Mouse (Mus musculus) forebrain, embryonic 15.5 days (tissue): ENCODE measurements around the gene Stox2. TPM values are rescaled to one million over a fixed set of nuclear protein-coding genes. Genes with fewer than 3 reads are reported as not detected.
A peak's percentile ranks its signal among the peaks of the same experiment; 100 is the strongest.

Experiments
- ATAC-seq: fragments of 200-750 bp; cut with Nextera tagmentation; replicated peaks from 2 replicates; pipeline ENCODE4 v1.8.0; 2017; ENCODE audit warnings: mild to moderate bottlenecking, moderate TSS enrichment, moderate library complexity
- H3K27ac ChIP-seq: fragments of 300-500 bp; sonication (generic); replicated peaks from 2 replicates; pipeline ENCODE4 v1.5.1; 2015; ENCODE audit warnings: mild to moderate bottlenecking, inconsistent platforms
- H3K27me3 ChIP-seq: fragments of 300-500 bp; sonication (generic); 2 replicates; pipeline ENCODE4 v1.6.1; 2015; ENCODE audit warnings: inconsistent platforms
- H3K36me3 ChIP-seq: fragments of 300-500 bp; sonication (generic); 2 replicates; pipeline ENCODE4 v1.6.1; 2015; ENCODE audit warnings: mild to moderate bottlenecking, inconsistent platforms
- H3K4me1 ChIP-seq: fragments of 300-500 bp; sonication (generic); 2 replicates; pipeline ENCODE4 v1.6.1; 2015; ENCODE audit warnings: inconsistent platforms
- H3K4me2 ChIP-seq: fragments of 300-500 bp; sonication (generic); replicated peaks from 2 replicates; pipeline ENCODE4 v1.6.1; 2015; ENCODE audit warnings: mild to moderate bottlenecking, inconsistent platforms
- H3K4me3 ChIP-seq: fragments of 300-500 bp; sonication (generic); 2 replicates; pipeline ENCODE4 v1.5.1; 2015; ENCODE audit warnings: mild to moderate bottlenecking, inconsistent platforms
- H3K9ac ChIP-seq: fragments of 300-500 bp; sonication (generic); replicated peaks from 2 replicates; pipeline ENCODE4 v1.6.1; 2015; ENCODE audit warnings: mild to moderate bottlenecking, inconsistent platforms
- H3K9me3 ChIP-seq: fragments of 300-500 bp; sonication (generic); 2 replicates; pipeline ENCODE4 v1.6.1; 2016; ENCODE audit warnings: inconsistent platforms
- WGBS: fragments of 180-500 bp; shearing (Covaris S2); methylation state at CpG from one replicate; pipeline ENCODE4 v1.1.7; 2015; ENCODE audit warnings: mixed read lengths; 5-methylcytosine and 5-hydroxymethylcytosine counted together
- polyA plus RNA-seq: library from polyadenylated mRNA; unstranded; fragments of >200 nt; fragmentation: Nextera tagmentation; extraction: Ambion mirVana; gene quantifications from 2 replicates; pipeline ENCODE4 v1.2.1, GENCODE M21; 2015

Gene Stox2
- polyA plus RNA-seq, 1 experiment from 2014 or later = 47.2 TPM

DNA sequence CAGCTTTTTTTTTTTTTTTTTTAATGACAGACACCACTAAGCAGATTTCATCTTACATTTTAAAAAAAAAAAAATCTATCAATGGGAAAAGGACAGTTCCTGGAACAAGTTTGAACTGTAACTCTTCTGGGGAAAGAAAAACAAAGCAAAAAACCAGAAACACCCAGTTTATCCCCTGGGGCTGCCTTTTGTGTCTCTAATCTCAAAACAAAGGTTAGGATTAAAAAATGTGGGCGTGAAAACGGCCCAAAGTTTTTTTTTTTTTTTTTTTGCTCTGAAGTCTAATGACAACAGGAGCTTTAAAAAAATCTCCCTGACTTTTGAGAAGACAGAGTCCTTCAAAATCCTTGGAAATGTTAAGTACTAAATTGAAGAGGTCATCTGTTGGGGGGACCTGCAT is 125.5 kb downstream of the Stox2 start:
- H3K4me1 ChIP-seq = peaks cover 7% of the 10 kb centered on the region
- ATAC-seq = no peak

DNA sequence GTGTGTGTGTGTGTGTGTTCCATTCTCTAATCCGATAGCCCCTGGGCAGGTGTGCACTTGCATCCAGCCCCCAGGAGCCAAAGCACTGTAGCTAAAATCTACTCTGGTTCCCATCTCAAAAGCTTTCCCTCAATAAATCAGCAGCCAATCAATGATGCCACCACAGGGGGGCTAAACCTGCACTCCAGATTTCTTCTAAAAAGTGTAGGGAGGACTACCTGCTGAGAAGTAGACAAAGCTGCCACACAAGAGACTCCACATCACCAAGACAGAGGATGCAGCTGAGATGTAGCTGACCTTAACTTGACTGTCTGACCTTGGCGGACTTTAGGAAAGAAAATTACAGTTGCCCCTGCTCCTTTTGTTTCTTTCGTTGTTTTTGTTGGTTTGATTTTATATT is 127.7 kb downstream of the Stox2 start:
- ATAC-seq = no peak
- Histone ChIP-seq H3K4me3 (no peak overlapping the region), H3K27me3 (no peaks in the 10 kb centered on the region), H3K9me3 (no peaks in the 10 kb centered on the region), H3K36me3 (no peaks in the 10 kb centered on the region), H3K27ac (no peak overlapping the region), H3K4me2 (no peak overlapping the region), H3K4me1 (0 out of 2 replicates have a peak, but pooled peaks cover 3% of the 10 kb centered on the region), H3K9ac (no peak overlapping the region)
- WGBS = 66% methylated on average over 3 of the region's 3 CpGs

More for the DNA sequence above, 125.5 kb downstream of the Stox2 start:
- Histone ChIP-seq H3K9ac (no peak overlapping the region), H3K9me3 (no peaks in the 10 kb centered on the region), H3K27ac (no peak overlapping the region), H3K4me3 (no peak overlapping the region), H3K4me2 (no peak overlapping the region), H3K27me3 (no peaks in the 10 kb centered on the region), H3K36me3 (no peaks in the 10 kb centered on the region)
- 18% methylated on average over 2 of the region's 2 CpGs for WGBS

GRCm38 (mm10) chr8:47308176-47308575 is 138.0 kb downstream of the Stox2 start:
- WGBS = 94% methylated on average over 6 of the region's 6 CpGs
- no peak overlapping the region for H3K4me3 ChIP-seq

GRCm38 (mm10) chr8:47306372-47306771 is 139.8 kb downstream of the Stox2 start:
- Histone ChIP-seq H3K4me3 (no peak overlapping the region), H3K4me1 (no peaks in the 10 kb centered on the region), H3K9ac (no peak overlapping the region), H3K27me3 (no peaks in the 10 kb centered on the region), H3K4me2 (no peak overlapping the region), H3K9me3 (no peaks in the 10 kb centered on the region), H3K27ac (no peak overlapping the region), H3K36me3 (no peaks in the 10 kb centered on the region)
- no peak for ATAC-seq
- 84% methylated on average over 5 of the region's 5 CpGs for WGBS

More at GRCm38 (mm10) chr8:47308176-47308575, 138.0 kb downstream of the Stox2 start:
- Histone ChIP-seq H3K27me3 (no peaks in the 10 kb centered on the region), H3K9ac (no peak overlapping the region), H3K36me3 (no peaks in the 10 kb centered on the region), H3K9me3 (no peaks in the 10 kb centered on the region), H3K4me1 (no peaks in the 10 kb centered on the region), H3K27ac (no peak overlapping the region), H3K4me2 (no peak overlapping the region)
- ATAC-seq = no peak

- 98% methylated on average over 5 of the region's 5 CpGs for WGBS
- ATAC-seq = no peak
- Histone ChIP-seq H3K27me3 (no peaks in the 10 kb centered on the region), H3K27ac (no peak overlapping the region), H3K4me2 (no peak overlapping the region), H3K4me3 (no peak overlapping the region), H3K36me3 (no peaks in the 10 kb centered on the region), H3K9me3 (no peaks in the 10 kb centered on the region), H3K9ac (no peak overlapping the region), H3K4me1 (no peaks in the 10 kb centered on the region)
Observed at GRCm38 (mm10) chr8:47305880-47306279, 140.3 kb downstream of the Stox2 start.

GRCm38 (mm10) chr8:47298460-47298859 is 147.7 kb downstream of the Stox2 start:
- no peaks in the 10 kb centered on the region for H3K9me3 ChIP-seq
- no peaks in the 10 kb centered on the region for H3K4me1 ChIP-seq
- no peak overlapping the region for H3K4me3 ChIP-seq
- no peak overlapping the region for H3K4me2 ChIP-seq
- H3K27ac ChIP-seq = no peak overlapping the region
- no peak for ATAC-seq
- no peak overlapping the region for H3K9ac ChIP-seq
- H3K27me3 ChIP-seq = no peaks in the 10 kb centered on the region
- H3K36me3 ChIP-seq = no peaks in the 10 kb centered on the region
- 90% methylated on average over 3 of the region's 3 CpGs for WGBS

GRCm38 (mm10) chr8:47289641-47290040 is 156.5 kb downstream of the Stox2 start:
- no peak for ATAC-seq
- Histone ChIP-seq H3K27ac (peak overlapping the region; percentile 99), H3K4me3 (peak overlapping the region; percentile 78), H3K36me3 (no peaks in the 10 kb centered on the region), H3K27me3 (no peaks in the 10 kb centered on the region), H3K4me2 (peak overlapping the region; percentile 85), H3K9me3 (no peaks in the 10 kb centered on the region), H3K9ac (peak overlapping the region; percentile 98), H3K4me1 (peaks cover 28% of the 10 kb centered on the region)
- 4% methylated on average over 6 of the region's 6 CpGs for WGBS

DNA sequence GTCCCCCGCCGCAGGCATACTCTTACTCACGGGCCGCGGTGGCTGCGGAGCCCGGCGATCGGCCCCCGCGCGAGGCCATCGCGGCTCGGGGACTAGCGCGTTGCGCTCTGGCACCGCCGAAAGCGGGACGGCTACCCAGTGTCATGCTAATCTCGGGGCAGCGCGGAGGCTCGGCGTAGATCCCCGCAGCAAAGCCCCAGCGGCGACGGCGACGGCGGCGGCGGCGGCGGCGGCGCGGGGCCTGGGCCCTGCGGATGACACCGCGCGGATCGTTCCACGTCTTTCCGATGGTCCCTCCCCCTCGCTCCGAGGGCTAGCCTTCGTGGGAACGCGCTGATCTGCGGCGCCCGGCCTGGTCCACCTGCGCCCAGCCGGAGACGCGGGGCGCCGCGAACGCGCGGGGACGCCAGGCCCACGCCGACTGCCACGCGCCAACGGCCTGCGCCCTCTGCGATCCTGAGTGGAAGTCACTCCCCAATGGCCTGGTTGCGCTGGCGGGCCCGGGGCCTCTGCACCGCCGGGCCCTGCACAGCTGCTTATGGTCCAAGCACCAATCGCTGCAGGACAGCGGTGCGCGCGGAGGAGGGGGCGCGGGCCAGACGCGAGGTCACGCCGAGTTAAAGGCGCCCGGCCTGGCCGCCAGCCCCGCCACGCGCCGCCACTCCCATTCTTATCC is 157.2 kb downstream of the Stox2 start:
- peak; percentile 69 for ATAC-seq
- Histone ChIP-seq H3K4me2 (peak overlapping the region; percentile 85), H3K36me3 (no peaks in the 10 kb centered on the region), H3K9me3 (no peaks in the 10 kb centered on the region), H3K27ac (peak overlapping the region; percentile 99), H3K27me3 (no peaks in the 10 kb centered on the region), H3K4me1 (peaks cover 35% of the 10 kb centered on the region), H3K9ac (peak overlapping the region; percentile 98), H3K4me3 (peak overlapping the region; percentile 78)
- WGBS = under 1% methylated on average over 96 of the region's 97 CpGs

DNA sequence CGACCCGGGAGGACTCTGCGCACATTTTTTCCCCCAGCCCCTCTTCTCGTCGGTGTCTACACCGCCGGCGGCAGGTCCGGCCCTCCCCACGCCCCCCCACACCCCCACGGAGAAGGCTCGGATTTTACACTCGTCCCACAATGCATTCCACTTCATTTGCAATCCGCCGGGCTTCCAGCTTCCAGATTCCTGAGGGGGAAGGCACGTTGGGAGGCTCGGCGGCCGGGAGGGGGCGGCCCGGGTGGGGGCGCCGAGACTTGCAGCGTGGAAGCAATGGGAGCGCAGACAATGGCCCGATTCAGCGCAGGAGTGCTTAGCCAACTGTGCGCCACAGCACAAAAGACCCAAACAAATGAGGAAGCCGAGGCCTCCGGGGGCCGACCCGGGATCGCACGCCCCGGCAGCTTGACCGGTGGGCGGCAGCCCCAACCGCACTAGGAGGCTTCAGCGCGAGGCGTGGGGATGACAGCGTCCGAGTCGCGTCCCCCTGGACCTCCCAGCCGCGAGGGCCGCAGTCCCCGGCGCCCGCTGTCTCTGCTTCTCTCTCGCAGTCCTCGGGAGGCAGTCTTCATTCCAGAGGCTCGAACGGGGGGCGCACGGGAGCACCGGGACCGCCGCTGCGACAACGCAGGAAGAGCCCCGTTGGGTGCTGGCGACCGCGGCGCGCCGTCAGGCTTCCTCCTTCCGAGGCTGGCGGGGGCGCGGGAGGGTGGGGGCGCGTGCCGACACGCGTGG is 157.9 kb downstream of the Stox2 start:
- WGBS = under 1% methylated on average over 77 of the region's 78 CpGs
- Histone ChIP-seq H3K9me3 (no peaks in the 10 kb centered on the region), H3K27ac (peak overlapping the region; percentile 99), H3K9ac (peak overlapping the region; percentile 98), H3K4me2 (peak overlapping the region; percentile 85), H3K27me3 (no peaks in the 10 kb centered on the region), H3K36me3 (no peaks in the 10 kb centered on the region), H3K4me3 (peak overlapping the region; percentile 78), H3K4me1 (peaks cover 41% of the 10 kb centered on the region)
- ATAC-seq = peak; percentile 73

GRCm38 (mm10) chr8:47287641-47288130 is 158.5 kb downstream of the Stox2 start:
- Histone ChIP-seq H3K4me3 (peak overlapping the region; percentile 78), H3K4me1 (peaks cover 47% of the 10 kb centered on the region), H3K4me2 (peak overlapping the region; percentile 85), H3K9me3 (no peaks in the 10 kb centered on the region), H3K9ac (peak overlapping the region; percentile 98), H3K27me3 (no peaks in the 10 kb centered on the region), H3K27ac (peak overlapping the region; percentile 99), H3K36me3 (no peaks in the 10 kb centered on the region)
- peak; percentile 23 for ATAC-seq
- WGBS = under 1% methylated on average over 32 of the region's 33 CpGs

DNA sequence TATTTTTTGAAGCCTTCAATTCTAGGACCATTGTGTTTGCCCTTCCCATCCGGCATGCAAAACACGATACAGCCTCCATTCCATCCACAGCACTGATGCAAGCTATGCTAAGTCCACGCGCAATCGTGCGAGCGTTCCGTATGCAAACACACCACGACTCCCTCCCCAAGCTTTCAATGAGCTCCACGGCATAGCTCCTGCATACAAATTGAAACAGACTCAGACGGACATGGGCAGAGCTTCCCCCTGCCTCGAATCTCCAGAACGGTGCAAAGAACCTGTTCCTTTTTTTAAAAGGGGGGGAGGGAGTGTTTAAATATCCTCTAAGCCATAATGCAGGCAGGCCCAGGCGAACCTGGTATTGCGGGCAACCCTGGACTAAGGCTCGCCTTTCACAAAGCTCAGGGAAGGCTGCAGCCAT is 159.0 kb downstream of the Stox2 start:
- WGBS = under 1% methylated on average over 16 of the region's 16 CpGs
- ATAC-seq = peak; percentile 1; the same call in 1 of the 2 replicates
- H3K4me1 ChIP-seq = peaks cover 52% of the 10 kb centered on the region
- no peaks in the 10 kb centered on the region for H3K27me3 ChIP-seq
- peak overlapping the region; percentile 98 for H3K9ac ChIP-seq
- H3K36me3 ChIP-seq = no peaks in the 10 kb centered on the region
- no peaks in the 10 kb centered on the region for H3K9me3 ChIP-seq
- H3K4me3 ChIP-seq = peak overlapping the region; percentile 78
- H3K27ac ChIP-seq = peak overlapping the region; percentile 99
- H3K4me2 ChIP-seq = peak overlapping the region; percentile 85

GRCm38 (mm10) chr8:47286081-47286700 is 160.0 kb downstream of the Stox2 start:
- 19% methylated on average over 12 of the region's 12 CpGs for WGBS
- Histone ChIP-seq H3K27me3 (no peaks in the 10 kb centered on the region), H3K4me1 (peaks cover 62% of the 10 kb centered on the region), H3K27ac (peak overlapping the region; percentile 99), H3K4me2 (peak overlapping the region; percentile 85), H3K9me3 (no peaks in the 10 kb centered on the region), H3K4me3 (peak overlapping the region; percentile 78), H3K36me3 (no peaks in the 10 kb centered on the region), H3K9ac (peak overlapping the region; percentile 98)
- no peak for ATAC-seq
